ENCODE assay signal across 8 mouse cellular contexts in the genomic region with DNA sequence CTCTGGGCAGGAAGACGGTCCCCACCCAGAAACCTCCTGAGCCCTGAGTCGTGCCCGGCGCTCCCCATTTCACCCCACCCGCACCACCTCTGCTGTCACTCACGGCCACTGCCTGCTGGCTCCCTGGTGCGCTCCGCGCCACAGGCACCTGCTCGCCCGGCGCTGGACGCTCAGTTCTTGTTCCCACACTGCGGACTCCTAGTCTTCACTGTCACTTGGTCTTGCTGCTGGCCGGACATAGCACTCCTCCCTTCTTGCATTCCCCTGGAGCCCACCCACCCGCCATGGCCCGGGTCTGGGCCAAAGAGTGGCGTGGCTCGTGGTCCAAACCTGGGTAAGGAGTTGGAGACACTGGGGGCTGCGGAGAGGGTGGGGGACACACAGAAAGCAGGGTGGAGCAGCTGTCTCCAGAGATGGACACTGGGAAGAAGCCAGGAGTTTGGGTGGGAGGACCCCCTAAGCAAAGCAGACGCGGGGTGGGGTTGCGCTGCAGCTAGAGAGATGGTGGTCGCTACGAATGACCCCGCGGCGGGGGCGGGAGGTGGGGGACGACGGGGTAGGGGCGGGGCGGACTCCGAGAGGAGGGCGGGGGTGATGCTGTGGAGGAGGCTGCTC. TPM values are rescaled to one million over a fixed set of nuclear protein-coding genes. Genes with fewer than 3 reads are reported as not detected.
DNase-seq lines count a peak whose midpoint lies in the region; ATAC-seq and TF ChIP-seq lines count a peak whose summit lies in the region.

Gene Vstm2b, plus strand, starts transcription at position 233 of the 615 bp plus-strand sequence.

- no peak within 1 kb of the TSS for H3K27ac ChIP-seq in heart, embryonic 13.5 days (replicated peaks)
- H3K27ac ChIP-seq in heart, adult 2 months, result no peak within 1 kb of the TSS
- H3K27ac ChIP-seq in ES-E14 (ENCODE audit: insufficient read depth, low read depth, low read length, poor library complexity, severe bottlenecking), result no peak within 1 kb of the TSS
- peak within 1 kb of the TSS; percentile 54; the same call in 1 of the 2 replicates for H3K27ac ChIP-seq in forebrain, embryonic 16.5 days (ENCODE audit: low read length)
- H3K27ac ChIP-seq in limb, embryonic 13.5 days, result no peak within 1 kb of the TSS

- 2% methylated on average over 35 of the region's 35 CpGs for WGBS in heart, embryonic 13.5 days
- WGBS in heart, adult 2 months, result 3% methylated on average over 33 of the region's 35 CpGs
- WGBS in forebrain, embryonic 16.5 days, result 2% methylated on average over 23 of the region's 35 CpGs
- 2% methylated on average over 23 of the region's 35 CpGs for WGBS in limb, embryonic 13.5 days

- in situ Hi-C loops in ES-E14 (cut with MboI; ENCODE audit: low sequenced_read_pairs in 2 of 2, unreplicated experiment in 2 of 2), result no loop called here

- no peaks in the 10 kb centered on the region for H3K36me3 ChIP-seq in heart, embryonic 13.5 days
- H3K36me3 ChIP-seq in heart, adult 2 months (ENCODE audit: control insufficient read depth, insufficient read depth, low read length), result no peaks in the 10 kb centered on the region
- no peaks in the 10 kb centered on the region for H3K36me3 ChIP-seq in ES-E14 (ENCODE audit: control insufficient read depth, insufficient read depth, low read length, poor library complexity, severe bottlenecking)
- no peaks in the 10 kb centered on the region for H3K36me3 ChIP-seq in forebrain, embryonic 16.5 days (ENCODE audit: control insufficient read depth, insufficient read depth)
- H3K36me3 ChIP-seq in limb, embryonic 13.5 days, result no peaks in the 10 kb centered on the region

- no peak for TF ChIP-seq POLR2A in heart, adult 2 months (IDR thresholded peaks at IDR 0.05; ENCODE audit: insufficient read depth, low read depth, low read length)

- no peak for DNase-seq in heart, adult 2 months
- no peak for DNase-seq in ES-E14 (ENCODE audit: low read depth, low spot score)
- peak; percentile 56 for DNase-seq in retina, postnatal 1 day
- no peak for DNase-seq in cerebellum, adult 18-20 months
- no peak for DNase-seq in spleen, postnatal 14 days (ENCODE audit: low spot score in 2 of 2)

- no peaks in the 10 kb centered on the region for H3K9me3 ChIP-seq in heart, embryonic 13.5 days
- H3K9me3 ChIP-seq in ES-E14 (ENCODE audit: control insufficient read depth, insufficient read depth, low read depth, low read length), result no peaks in the 10 kb centered on the region
- no peaks in the 10 kb centered on the region for H3K9me3 ChIP-seq in forebrain, embryonic 16.5 days (ENCODE audit: control insufficient read depth, low read length)
- no peaks in the 10 kb centered on the region for H3K9me3 ChIP-seq in limb, embryonic 13.5 days

- no peaks in the 10 kb centered on the region for H3K79me2 ChIP-seq in heart, adult 2 months (replicated peaks; ENCODE audit: control insufficient read depth, insufficient read depth, low read length)

- H3K4me2 ChIP-seq in heart, embryonic 13.5 days, result peak within 1 kb of the TSS; percentile 87
- peak within 1 kb of the TSS; percentile 95 for H3K4me2 ChIP-seq in forebrain, embryonic 16.5 days (ENCODE audit: low read length)
- H3K4me2 ChIP-seq in limb, embryonic 13.5 days (replicated peaks), result peak within 1 kb of the TSS; percentile 93

- TF ChIP-seq CTCF in heart, adult 2 months (IDR thresholded peaks at IDR 0.05), result no peak

- peaks cover 25% of the 10 kb centered on the region for H3K4me1 ChIP-seq in heart, embryonic 13.5 days
- no peaks in the 10 kb centered on the region for H3K4me1 ChIP-seq in heart, adult 2 months (ENCODE audit: control insufficient read depth, insufficient read depth, low read length)
- H3K4me1 ChIP-seq in ES-E14 (ENCODE audit: control insufficient read depth in 2 of 2, insufficient read depth in 2 of 2, low read length in 2 of 2, poor library complexity in 1 of 2), result peaks cover 0 to 8% of the 10 kb centered on the region in 2 experiments; a peak in 1 of 4 replicates
- peaks cover 35% of the 10 kb centered on the region for H3K4me1 ChIP-seq in forebrain, embryonic 16.5 days (replicated peaks; ENCODE audit: control insufficient read depth, insufficient read depth, low read length)
- H3K4me1 ChIP-seq in limb, embryonic 13.5 days, result peaks cover 19% of the 10 kb centered on the region

- peak within 1 kb of the TSS; percentile 70 for H3K9ac ChIP-seq in heart, embryonic 13.5 days
- no peak within 1 kb of the TSS for H3K9ac ChIP-seq in heart, adult 2 months (ENCODE audit: low read depth, low read length)
- H3K9ac ChIP-seq in ES-E14 (ENCODE audit: insufficient read depth, low read depth, low read length, poor library complexity, severe bottlenecking), result peak within 1 kb of the TSS; percentile 2; the same call in 1 of the 2 replicates
- peak within 1 kb of the TSS; percentile 79 for H3K9ac ChIP-seq in forebrain, embryonic 16.5 days (replicated peaks; ENCODE audit: low read depth, low read length)
- peak within 1 kb of the TSS; percentile 76 for H3K9ac ChIP-seq in limb, embryonic 13.5 days

- no peak for TF ChIP-seq EP300 in heart, adult 2 months (IDR thresholded peaks at IDR 0.05; ENCODE audit: insufficient read depth, low read depth, low read length)

- H3K27me3 ChIP-seq in heart, embryonic 13.5 days (replicated peaks), result peaks cover 93% of the 10 kb centered on the region
- peaks cover 11% of the 10 kb centered on the region for H3K27me3 ChIP-seq in heart, adult 2 months (ENCODE audit: control insufficient read depth, insufficient read depth, low read length)
- H3K27me3 ChIP-seq in forebrain, embryonic 16.5 days (replicated peaks; ENCODE audit: control insufficient read depth, insufficient read depth, low read length), result peaks cover 8% of the 10 kb centered on the region
- peaks cover 98% of the 10 kb centered on the region for H3K27me3 ChIP-seq in limb, embryonic 13.5 days

- intact Hi-C loops in heart, adult 2 months (cut with DNase I), result no loop called here

- ATAC-seq in heart, embryonic 13.5 days (ENCODE audit: extremely low read depth, insufficient number of reproducible peaks, low FRiP score, low TSS enrichment), result no peak
- 0 out of 2 replicates have a peak, but pooled peaks have one; percentile 0 for ATAC-seq in forebrain, embryonic 16.5 days
- ATAC-seq in limb, embryonic 13.5 days (ENCODE audit: low FRiP score, low read depth), result 0 out of 2 replicates have a peak, but pooled peaks have one; percentile 7

- peak within 1 kb of the TSS; percentile 56 for H3K4me3 ChIP-seq in heart, embryonic 13.5 days
- no peak within 1 kb of the TSS for H3K4me3 ChIP-seq in heart, adult 2 months
- H3K4me3 ChIP-seq in ES-E14 (ENCODE audit: insufficient read depth in 1 of 2, low read depth in 1 of 2, low read length in 2 of 2, poor library complexity in 1 of 2, severe bottlenecking in 1 of 2), result peak within 1 kb of the TSS; percentile 64 to 67
- peak within 1 kb of the TSS; percentile 68 for H3K4me3 ChIP-seq in forebrain, embryonic 16.5 days (replicated peaks; ENCODE audit: low read length)
- peak within 1 kb of the TSS; percentile 60 for H3K4me3 ChIP-seq in limb, embryonic 13.5 days

TF ChIP-seq in ES-E14, 5 proteins besides CTCF, POLR2A, EP300 and RAD21:
- TF ChIP-seq MAFK (IDR thresholded peaks at IDR 0.05; ENCODE audit: insufficient read depth, low read depth, low read length) (no peak), CHD2 (IDR thresholded peaks at IDR 0.05; ENCODE audit: low read depth, low read length) (no peak), HCFC1 (IDR thresholded peaks at IDR 0.05; ENCODE audit: borderline replicate concordance, insufficient read depth, low read length) (no peak), ZC3H11A (IDR thresholded peaks at IDR 0.05; ENCODE audit: borderline replicate concordance, low read depth, low read length) (no peak), ZNF384 (IDR thresholded peaks at IDR 0.05; ENCODE audit: low read depth, low read length) (no peak)

RNA-seq across cellular contexts. Expression of gene Vstm2b, which starts in this region (rescaled TPM):
- 0.23 TPM in 2 replicates for polyA plus RNA-seq in heart, embryonic 13.5 days (2015; fragmentation: Nextera tagmentation; extraction: Ambion mirVana)
- total RNA-seq in heart, adult 2 months (2021), result under 1 TPM in 1 of 2 experiments, not detected in 1; 0.11 TPM
- 0.18 and 0.25 TPM in 2 replicates for polyA plus RNA-seq in heart, adult 2 months (2012; rRNA removed)
- 1.2 and 1.7 TPM in 2 replicates for total RNA-seq in ES-E14 (2012; rRNA removed)
- 17.8 and 18.8 TPM in 2 replicates for polyA plus RNA-seq in forebrain, embryonic 16.5 days (2015; fragmentation: Nextera tagmentation; extraction: Ambion mirVana)
- 7.6 and 8.2 TPM in 2 replicates for polyA plus RNA-seq in limb, embryonic 13.5 days (2015; fragmentation: Nextera tagmentation; extraction: Ambion mirVana)
